Mouse (Mus musculus) lung, postnatal 14 days (tissue): Measurements from ENCODE around the gene Pknox2.

Experiments used
- DNase-seq: peaks from one replicate; pipeline ENCODE4 v3.0.0; 2021

The Pknox2 gene

DNA sequence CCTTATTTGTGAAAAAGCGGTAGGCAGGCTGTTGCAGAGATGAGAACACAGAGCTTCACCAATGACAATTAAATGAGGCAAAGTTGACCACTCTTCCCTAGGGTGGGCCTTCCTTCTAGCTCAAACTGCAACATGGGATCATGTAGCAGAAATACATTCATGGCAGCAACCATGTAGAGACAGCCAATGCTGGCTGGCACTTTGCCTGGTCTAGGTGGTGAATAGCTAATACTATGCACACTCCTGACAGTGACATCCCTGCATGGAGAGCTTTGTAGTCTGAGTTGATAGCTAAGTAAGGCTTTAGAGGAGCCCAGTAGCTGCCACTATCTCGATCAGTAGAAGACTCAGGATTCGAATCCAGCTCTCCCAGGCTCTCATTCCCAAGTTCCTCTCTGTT is 48.6 kb downstream of the Pknox2 start:
- DNase-seq, result no peak

DNA sequence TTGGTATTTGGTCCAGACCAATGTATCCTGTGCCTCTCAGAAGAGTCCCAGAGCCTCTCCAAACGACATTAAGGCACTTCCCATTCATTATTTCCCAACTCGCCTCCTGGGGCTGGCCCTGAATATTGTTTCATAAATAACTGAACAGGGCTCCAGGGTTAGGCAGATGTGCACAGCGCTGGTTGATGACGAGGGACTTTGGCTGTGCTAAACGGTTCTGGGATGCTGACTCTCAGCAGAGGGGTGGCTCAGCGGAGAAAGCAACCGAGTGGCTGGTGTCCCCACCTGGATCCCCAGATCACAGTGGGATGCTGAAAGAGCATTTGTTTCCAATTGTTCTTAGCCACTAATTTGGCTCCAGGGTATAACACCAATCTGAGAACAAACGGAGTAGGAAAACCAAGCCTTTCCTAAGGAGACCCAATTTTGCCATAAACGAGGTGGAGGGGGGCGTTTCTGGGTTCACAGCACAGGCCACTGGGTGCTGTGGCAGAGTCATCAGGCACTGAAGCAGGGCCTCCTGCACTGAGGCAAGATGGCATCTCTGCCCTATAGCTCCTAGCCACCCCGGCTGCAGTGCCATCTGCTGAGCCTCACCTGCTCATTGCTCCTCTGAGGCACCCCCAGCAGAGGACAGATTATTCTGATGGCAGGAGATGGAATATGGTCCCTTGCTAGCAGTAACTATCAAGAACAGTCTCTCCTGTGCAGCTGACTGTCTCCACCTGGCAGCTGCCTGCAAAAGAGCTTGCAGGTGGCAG is 52.8 kb downstream of the Pknox2 start:
- DNase-seq, result no peak

DNA sequence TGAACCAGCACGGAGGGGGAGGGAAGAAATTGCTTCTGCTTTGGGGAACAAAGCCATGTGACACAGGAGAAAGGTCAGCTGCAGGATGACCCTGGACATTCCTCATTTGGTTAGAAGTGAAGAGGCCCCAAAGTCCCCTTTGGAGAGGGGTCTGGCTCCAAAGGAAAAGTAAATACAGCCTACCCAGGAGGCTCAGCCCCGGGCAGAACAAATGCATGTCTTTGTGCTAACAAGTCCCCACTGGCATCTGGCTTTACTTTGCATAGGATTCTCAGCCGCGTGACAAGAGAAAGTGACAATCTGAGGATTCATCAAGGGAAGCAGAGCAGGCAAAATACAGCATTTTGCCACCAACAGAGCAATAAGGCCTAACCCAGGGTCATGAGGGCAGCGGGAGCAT is 54.1 kb downstream of the Pknox2 start:
- no peak for DNase-seq

DNA sequence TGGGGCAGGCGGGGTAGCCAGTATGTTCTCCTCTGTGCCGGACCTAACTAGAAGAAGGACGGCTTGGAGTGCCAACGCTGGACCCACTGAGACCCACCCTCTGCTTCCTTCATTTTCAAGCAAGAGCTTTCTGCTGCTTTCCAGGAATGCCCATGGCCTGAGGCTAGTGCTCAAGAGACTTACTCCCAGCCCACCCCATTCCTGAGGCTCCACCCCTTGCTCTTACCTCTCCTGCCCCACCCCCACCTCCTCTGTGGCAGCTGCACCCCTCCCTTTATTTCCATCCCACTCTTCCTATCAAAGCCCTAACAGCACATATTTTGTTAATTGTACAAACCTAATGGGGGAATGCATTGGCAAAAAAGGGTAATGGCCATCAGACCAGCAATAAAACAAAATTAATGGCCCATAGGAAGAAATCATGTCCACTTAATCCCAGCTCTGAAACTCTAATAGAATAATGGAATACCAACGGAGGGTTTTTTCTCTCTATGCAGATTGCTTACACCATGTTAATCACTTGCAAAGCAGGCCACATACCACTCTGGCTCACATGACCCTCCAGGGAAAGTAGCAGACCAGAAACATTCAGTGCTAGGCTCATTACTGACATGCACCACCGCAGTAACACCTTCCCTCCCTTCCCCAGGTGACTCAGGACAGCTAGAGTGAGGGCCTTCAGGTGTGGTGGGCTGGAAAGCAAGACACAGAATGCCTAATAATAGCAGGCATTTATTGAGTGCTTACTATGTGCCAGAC is 57.1 kb downstream of the Pknox2 start:
- no peak for DNase-seq

DNA sequence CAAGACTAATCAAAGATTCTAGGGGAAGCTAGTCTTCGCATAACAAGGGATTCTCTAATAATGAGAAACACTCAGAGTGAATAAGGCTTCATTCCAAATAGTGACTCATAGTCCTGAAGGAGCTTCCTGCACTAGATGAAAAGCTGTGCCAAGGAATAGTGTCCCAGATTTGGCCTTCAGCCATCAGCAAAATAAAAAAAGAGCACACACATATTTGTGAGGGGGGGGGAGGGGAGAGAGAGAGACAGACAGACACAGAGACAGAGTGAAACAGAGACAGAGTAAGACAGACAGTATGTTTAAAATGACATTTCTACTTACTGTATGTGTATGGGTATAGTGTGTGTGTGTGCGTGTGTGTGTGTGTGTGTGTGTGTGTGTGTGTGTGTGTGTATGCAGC is 61.8 kb downstream of the Pknox2 start:
- peak; percentile 64 for DNase-seq

DNA sequence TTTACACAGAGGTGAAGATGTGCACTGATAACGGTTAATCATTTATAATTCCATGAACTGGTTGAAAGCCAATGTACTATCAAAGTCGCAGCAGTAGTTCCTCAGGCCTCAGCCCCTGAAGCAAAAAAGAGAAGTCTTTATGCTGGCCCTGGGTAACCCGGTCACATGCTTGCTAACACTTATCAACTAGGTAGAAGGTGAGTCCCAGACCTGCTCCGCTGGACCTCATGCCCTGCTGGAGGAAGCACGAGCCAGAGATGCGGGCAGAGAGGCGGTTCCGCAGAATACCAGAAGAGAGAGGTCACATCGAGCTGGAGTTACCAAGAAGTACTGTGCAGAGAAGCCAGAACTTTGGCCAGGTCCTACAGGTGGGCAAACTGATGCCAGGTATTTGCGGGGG is 65.0 kb downstream of the Pknox2 start:
- DNase-seq, result no peak

DNA sequence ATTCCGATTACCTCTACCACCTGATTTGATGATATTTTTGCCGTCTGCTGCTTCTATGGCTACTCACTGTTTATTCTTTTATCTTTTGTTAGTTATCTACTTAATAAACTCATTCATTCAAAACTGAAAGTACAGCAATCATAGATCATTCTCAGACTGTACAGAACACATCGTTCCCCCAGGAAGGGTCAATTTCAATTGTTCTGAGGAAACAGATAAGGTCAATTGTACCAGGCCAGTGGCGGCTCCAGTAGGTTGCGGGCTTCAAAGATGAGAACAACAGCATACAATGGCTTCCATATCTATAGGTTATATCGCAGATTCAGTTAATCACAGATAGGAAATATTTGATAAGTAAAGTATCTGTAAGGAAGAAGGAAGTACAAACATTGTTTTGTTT is 66.9 kb downstream of the Pknox2 start:
- DNase-seq, result no peak

DNA sequence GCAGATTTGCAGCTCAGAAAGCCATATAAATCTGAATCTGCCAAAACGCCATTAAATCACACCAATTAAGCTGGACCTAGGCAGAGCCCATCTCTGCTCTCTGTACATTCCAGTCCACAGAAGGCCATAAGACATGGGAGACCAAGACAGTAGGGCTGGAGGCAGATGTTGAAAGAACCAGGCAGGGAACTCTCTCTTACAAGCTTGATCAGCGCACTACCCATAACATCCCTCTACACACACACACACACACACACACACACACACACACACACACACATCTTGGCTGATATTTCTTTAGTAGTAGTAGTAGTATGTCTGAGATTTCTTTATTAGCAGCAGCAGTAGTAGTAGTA is 70.2 kb downstream of the Pknox2 start:
- DNase-seq, result no peak

DNA sequence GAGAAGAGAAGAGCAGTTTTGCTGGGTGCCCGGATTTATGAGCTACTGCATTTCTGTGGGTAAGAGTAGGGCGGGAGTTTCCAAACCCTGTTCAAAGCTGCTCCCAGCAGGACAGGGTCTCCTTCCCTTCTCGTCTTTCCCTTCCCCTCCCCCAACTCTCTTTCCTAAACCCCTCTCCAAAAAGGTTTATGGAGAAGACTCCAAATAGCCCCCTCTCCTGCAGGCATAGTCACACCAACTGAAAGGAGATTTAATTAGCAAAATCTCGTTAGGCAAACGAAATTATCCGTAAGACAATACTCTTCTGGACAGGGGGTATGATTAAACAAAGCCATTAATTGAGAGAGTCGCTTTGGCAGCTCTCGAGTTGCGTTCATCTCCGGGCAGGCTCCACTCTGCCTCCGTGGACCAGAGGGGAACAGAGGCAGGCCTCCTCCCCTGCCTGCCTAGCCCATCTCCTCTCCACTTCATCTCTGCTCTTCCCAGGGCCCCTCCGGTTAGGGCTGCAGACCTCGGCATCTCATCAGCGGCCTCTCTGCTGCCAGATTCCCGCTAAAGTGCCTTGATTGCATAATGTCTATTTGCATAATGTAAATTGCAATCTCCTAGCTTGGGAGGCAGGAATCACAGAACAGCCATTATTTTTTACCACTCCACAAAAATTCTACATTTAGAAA is 70.7 kb downstream of the Pknox2 start:
- DNase-seq, result no peak

DNA sequence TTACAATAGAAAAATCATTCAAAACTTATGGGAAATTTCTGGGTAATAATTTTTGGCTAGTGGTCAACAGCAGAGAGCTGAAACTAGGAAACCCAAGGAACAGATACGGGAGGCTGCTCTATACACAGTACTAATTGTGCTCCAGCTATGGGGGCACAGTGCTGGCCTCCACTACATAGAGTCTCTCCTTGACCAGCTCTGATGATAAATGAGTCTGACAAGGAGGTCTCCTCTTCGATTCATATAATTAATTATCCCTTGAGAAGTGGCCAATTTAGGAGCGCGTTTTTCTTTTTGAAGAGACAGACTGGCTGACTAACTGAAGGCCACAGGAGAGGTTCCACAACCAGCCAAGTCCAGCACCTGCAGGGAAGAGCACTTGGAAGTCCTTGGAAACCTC is 71.3 kb downstream of the Pknox2 start:
- DNase-seq, result no peak

DNA sequence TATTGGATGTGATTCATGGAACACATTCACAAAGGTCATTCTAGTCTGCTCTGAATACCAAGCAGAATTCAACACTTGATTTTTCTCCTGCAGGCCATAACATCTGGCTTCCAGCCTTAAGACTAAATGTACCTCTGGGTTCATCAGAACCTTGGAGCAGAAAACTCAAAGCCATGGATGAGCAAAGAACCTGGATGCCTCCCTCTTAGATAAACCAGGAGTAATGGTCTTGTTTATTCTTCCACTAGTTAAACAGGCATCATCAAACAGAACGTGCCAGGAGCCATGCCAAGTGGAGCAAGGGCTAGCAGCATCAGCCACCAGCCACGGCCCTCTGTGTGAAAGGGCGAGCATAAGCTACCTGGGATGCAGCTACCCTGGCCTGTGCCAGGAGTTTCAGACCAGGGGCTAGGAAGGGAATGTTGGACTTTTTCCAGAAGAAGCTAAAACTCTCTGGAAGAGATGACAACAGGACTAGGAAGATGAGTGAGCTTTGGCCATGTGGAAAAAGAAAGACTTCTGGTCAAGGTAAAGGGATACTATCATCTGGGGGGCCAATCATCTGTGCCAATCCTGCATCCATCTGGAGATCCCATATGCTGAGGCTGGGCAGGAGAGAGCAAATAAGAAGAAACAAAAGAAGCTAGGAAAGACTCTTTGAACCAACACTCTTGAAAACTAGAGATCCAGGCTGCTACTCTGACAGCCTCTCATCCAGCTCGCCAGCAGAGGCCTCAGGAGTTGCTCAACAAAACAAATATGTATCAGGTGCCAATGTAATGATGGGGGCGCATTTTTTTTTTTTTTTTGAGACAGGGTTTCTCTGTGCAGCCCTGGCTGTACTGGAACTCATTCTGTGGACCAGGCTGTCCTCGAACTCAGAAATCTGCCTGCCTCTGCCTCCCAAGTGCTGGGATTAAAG is 77.6 kb downstream of the Pknox2 start:
- DNase-seq, result no peak

DNA sequence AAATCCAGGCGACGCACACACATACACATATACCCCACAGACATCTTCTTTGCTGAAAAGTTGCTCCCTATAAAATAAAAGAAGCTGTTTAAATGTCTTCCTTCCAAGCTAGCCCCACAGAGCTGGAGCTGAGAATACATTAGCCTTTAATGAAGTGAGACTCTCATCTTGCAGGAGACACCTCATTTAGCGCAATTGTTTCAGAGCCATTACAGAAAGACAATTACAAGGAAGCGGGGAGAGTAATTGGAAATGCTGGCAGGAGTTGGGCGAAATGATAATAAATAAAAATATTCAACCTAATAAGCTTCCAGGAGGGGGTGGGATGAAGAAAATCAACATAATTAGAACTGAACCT is 79.8 kb downstream of the Pknox2 start:
- DNase-seq, result no peak

DNA sequence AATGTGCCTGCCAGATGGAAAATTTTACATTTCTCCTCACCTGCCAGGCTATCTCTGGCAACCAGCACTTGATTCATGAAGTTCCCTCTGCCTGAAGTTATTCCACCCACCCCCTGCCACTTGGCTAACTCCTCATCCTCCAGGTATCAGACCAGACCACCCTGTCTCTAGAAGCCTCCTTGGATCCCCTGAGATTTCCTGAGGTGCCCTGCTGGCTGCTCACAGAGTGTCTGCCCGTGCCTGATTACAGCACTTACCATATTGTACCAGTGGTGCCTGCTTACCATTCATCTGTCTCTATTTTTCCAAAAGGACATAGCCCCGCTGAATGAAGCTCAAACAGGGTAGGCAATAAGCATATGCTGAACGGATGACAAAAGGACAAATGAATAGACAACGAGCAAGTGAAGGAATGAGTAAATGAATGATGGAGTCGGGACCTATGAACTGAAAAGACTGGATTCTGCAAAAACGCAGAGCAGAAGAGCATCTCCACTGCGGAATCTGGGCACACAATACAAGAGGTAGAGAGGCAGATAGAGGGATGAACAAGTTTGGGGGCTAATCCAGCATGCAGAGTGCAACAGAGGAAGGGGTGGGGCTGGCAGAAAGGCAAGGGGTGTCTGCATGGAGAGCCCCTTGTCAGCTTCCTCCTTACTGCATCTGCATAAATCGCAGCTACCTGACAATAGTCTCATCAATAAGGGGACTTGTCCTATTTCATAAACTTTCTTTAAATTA is 80.3 kb downstream of the Pknox2 start:
- no peak for DNase-seq

DNA sequence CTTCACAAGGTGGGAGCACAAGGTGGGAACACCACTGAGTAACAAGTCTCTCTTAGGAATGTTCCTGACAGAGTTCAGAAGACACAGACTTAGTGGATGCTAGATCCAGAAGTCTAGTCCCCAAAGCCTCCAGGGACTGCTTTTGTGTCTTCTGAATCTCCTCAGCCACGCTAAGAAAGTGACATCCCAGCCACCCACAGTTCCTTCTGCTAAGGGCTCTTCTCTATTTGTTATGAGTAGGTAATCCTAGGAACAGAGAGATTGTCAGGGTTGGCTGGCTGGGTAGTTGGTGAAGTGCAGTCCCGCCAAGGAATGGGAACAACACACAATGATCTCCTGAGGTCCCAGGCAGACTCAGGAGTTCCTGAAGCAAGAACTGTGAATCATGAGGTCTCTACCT is 85.6 kb downstream of the Pknox2 start:
- no peak for DNase-seq

DNA sequence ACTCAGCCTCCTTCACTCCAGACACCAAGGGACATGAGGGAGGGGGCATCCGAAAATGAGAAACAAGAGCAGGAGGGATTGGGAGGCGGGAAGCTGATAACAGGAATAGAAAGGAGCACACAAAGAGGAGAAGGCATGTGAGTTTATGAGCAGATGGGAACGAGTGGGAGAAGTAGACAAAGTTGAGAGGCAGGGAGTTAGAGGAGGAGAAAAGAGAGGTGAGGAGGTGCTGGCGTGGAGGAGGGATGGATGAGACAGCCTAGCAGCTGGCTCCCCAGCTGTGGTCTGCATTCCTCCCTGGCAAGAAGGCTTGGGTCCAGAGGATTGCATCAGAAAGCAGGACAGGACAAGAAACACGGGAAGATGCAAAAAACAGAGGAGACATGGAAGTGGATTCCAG is 92.5 kb downstream of the Pknox2 start:
- peak; percentile 52 for DNase-seq

DNA sequence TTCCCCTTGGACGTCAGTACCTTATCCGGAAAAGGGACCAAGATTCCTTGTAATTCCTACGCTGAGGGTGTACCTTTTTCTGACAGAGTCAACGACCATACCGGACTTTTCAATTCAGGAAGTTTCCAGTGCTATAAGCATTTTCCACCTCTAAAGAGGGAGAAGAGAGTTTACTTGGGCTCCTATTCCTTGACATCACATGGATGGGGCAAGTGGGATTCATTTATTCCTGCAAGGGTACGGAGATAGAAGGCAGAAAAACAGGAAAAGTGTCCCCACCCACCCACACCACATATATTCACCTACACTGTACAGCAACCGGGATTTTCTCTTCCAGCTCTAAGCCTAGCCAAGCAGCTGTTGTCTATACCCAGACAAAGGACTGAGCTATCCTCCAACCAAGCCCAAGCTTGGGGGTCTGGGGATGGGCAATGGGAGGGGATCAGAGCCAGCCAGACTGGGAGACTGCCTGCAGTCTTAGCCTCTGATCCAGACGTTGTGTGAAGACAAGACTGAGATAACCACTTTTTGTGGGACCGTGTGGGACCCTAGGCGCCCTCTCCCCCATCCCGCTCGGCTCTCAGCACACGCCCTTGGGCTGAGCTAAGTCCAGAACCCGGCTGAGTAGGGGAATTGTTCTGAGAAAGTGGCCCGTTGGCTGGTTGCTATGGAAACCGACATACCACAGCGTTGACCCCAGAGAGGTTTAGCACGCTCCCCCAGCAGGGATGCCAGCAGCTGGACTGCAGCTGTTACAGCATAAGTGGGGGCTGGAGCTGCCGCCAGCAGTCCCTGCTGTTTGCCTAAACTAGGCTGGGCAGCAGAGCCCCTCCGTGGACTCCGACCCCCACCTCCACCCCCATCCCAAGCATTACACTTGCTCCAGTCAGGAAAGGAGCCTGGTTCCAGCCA is 93.3 kb downstream of the Pknox2 start:
- DNase-seq, result peak; percentile 70

DNA sequence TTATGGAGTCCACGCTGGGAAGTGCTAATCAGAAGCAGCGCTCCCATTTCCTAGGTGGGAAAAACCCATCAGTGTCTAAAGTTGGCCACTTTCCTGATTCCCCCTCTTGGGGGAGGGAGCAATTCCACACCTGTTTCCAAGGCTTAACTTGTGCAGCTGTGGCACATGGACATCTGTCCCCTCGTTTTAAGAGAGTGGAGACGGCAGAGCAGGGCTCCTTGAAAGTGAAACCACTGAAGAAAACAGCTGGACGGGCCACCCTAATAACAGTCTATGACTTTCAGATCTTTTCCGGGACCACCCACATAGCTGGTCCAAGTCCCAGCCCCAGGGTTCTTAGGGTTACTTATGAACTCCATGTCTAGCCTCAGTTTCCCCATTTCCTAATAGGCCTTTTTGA is 94.2 kb downstream of the Pknox2 start:
- DNase-seq, result no peak

DNA sequence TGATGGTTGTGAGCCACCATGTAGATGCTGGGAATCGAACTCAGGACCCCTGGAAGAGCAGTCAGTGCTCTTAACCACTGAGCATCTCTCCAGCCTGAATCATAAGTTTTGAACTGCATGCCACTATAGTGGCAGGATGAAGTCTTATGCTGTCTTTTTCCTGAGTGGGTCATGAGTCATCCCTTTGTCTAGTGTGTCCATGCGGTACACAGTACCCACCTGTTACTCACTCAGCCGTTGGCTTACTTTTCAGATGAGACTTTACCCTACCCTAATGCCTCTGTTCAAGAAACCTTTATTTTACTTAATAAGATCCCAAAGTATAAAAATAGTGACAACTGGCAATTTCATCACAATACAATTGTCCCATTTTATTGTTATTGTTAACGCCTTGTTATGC is 95.5 kb downstream of the Pknox2 start:
- no peak for DNase-seq

DNA sequence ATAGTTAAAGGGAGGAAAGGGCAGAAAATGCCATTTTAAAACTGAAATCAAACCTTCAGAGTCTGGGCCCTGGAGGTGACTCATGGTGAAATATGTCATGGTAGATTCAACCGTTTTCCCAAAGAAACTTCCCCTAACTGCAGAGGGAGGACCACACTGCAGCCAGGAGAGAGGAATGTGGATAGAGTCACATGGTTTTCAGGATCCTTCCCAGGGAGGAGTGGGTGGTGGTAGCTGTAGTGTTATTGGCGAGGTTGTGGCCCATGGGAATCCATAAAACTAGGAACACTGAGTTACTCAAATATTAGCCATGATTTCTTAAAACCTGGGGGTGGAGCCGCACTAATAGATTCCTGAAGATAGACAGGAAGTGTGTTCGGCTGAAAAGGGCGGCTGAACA is 99.7 kb downstream of the Pknox2 start:
- DNase-seq, result no peak

DNA sequence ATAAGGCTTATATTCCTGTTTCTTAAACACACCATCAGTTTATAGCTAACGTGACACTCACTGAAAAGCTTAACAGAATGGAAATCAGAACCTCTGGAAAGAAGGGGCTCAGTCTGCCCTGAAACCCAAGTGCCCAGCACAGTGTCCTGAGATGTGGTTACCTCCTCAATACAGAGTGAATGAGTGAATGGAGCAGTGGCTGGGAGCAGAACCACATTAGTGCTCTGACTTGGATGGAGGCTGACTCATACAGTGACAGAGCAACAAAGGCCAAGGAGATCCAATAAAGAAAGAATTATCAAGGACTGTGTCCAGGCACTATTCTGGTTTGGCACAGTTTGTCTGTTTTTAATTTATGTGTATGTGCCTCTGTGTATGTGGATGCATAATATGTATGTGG is 101.3 kb downstream of the Pknox2 start:
- DNase-seq, result no peak

DNA sequence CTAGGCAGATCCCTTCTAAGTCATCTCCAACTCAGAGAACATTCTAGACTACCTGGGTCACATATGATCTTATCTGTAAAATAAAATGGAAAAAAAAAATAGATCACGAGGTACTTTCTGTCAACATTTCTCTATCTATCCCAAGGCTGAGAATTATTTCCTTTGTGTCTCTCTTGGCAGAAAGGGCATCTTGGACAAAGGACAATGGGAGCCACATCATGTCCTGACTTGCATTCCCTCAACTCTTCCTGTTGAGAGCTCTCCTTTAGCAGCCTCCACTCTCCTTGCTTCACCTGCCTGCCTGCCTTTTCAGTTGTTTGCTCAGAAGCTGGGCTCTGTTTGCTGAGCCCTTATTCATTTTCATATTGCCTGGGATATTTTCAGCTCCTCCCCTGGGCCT is 103.0 kb downstream of the Pknox2 start:
- no peak for DNase-seq
